Mouse (Mus musculus) fibroblast of lung, adult 2 months (primary cell): ENCODE results near the gene Tubgcp2.

Source experiments
- DNase-seq: peaks from one replicate; pipeline ENCODE4 v3.0.0-alpha.2; 2011; ENCODE audit warnings: low read depth

Gene Tubgcp2

DNA sequence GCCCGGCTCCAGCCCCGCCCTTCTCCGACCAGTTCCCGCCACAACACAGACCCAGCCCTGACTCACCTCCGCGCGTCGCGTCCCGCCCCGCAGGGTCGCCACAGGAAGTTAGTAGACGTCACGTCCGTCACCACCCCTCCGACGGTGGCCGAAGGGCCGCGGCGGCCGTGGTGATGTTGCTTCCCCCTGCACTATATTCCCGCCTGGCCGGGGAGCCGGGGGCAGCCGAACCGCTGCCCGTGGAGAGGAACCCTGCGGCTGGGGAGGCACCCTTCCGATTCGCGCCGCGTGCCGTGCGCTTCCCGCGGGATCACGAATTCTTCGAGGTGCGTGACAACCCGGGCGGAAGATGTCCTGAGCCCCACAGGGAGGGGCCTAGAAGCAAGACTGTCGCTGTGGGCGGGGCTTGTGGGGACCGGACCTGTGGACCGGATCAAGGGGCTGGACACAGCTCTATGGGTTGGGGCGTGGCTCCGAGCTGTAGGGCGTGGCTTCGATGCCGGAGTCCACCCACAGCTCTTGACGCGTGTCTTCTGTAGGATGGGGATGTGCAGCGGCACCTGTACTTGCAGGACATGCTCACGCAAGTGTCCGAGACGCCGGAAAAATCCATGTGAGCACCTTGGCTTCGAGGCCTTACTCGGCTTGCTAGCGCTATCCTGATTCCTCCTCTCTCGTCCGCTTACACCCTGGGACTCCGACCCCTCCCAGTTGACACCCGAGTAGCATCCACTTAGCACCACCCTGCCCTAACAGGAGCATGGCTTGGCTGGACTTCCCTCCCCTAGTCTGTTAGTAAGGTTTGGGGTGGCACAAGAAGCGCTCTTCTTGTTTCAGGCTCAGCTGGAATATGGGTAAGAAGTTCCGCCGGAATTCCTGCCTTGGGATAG, at the start of gene Tubgcp2, which contains the start of gene Zfp511:
Tubgcp2 (minus strand) TSS at position 389 of the 890 bp plus-strand sequence.
Zfp511 (plus strand) TSS at position 111 of the 890 bp plus-strand sequence.
- peak; percentile 81 for DNase-seq

DNA sequence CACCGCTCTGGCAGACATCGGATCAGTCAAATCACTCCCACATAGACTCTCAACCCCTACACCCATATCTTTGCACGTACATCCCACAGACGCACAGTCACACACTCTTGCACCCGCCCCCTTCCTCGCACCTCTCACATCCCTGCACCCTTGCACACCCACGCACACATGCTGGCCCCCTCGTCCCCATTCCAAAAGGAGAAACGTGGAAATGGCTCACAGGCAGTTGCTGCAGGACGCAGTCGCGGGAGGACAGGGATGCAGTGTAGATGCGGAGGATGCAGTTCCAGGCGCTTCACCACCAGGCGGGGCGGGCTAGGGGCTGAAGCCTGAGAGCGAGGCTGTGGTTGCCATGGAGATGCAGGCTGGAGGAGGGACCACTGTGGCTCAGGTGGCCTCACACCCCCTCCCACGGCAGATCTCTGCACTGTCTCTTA, 45.8 kb upstream of the Tubgcp2 start, which contains the start of gene Caly:
Caly (minus strand) TSS at position 307 of the 437 bp plus-strand sequence.
- DNase-seq = no peak

DNA sequence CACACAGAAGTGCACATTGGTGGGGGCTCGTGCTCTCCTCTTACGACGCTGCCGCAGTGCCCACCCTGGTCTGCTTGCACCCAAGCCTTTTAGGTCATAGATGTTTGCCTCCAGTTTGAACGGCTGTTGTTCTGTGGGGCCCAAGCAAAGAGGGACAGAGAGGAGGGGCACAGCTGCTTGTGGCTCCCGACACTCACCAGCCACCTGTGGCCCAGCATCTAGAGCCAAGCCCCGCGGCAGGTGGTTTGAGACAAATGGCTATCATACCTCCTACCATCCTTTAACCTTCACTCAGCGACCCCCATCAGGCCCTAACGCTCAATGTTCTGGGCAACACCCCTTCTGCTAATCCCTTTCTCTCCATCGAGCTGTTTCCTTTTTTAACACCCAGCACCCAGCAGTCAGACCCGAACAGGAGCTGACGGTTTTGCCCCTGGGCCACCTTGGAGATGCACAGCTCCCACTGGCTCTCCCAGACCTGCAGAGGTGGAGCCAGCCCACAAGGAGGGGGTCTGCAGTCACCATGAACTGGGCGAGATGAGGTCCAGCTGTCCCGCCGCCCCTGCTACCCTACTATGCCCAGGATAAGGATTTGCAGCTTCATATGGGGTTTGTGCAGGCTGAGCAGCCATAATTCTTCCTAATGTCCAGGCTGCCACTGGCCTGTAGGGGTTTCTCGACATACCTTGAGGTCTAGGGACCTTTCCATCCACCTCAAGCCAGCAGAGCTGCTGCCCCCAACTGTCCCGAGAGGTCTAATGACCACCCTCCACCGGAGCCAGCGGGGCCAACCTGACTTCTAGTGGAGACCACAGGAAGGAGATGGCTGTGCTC, 45.2 kb upstream of the Tubgcp2 start:
- no peak for DNase-seq

DNA sequence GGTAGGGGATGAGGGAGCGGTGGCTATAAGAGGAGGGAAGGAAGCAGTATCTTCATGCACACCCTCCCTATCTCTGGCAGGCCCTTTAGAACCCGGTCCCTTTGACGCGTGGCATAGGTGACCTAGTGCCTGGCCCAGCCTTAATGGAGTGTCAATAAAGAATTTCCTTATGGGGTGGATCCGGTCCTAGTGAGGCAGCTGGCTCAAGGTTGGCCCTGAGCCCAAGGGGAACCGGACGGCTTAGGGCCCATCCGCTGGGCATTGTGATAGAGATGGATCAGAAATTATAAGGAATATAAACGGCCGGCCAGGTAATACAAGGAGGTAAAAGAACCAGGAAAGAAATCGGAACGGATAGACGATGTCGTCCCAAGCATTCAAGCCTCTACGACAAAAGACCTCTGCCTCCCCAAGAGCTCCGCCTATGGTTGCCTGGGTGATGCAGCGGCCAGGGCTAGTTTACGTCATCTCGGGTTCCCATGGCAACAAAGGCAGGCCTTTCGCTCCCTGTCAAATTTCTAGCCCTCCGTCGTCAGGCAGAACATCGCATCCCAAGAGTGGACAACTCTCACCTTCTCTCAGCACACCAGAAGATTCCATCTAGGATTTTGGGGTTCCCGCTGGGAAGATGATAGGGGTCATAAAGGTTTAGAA, 44.2 kb upstream of the Tubgcp2 start:
- DNase-seq = peak; percentile 31

DNA sequence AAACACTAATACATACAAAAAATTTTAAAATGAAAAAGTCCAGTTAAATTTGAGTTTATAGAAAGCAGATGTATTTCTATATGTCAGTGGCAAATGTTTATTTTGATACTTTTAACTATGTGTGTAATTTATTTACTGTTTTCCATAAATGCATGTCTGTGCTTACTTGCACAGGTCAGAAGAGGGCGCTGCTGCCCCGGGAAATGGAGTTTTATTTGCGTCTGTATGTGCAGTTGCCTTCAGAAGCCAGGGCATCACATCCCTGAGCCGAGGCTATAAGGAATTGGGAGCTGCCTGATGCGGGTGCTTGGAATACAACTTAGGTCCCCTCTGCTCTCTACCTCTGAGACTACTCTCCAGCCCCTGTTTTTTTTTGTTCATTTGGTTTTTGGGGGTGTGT, 42.2 kb upstream of the Tubgcp2 start:
- DNase-seq = peak; percentile 49

DNA sequence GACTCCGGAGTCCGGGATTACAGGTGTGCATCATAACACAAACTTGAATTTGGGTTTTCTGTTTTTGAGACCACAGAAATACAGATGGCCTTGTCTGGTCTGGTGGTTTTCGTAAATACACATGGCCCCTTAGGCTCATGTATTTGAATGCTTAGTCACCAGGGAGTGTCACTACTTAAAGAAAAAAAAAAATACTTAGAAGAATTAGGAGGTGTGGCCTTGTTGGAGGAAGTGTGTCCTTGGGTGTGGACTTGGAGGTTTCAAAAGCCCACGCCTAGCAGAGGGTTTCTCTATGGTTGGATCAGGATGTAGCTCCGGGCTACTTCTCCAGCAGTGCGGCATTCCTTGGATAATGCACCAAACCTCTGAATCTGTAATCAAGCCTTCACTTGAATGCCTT, 41.2 kb upstream of the Tubgcp2 start:
- no peak for DNase-seq

DNA sequence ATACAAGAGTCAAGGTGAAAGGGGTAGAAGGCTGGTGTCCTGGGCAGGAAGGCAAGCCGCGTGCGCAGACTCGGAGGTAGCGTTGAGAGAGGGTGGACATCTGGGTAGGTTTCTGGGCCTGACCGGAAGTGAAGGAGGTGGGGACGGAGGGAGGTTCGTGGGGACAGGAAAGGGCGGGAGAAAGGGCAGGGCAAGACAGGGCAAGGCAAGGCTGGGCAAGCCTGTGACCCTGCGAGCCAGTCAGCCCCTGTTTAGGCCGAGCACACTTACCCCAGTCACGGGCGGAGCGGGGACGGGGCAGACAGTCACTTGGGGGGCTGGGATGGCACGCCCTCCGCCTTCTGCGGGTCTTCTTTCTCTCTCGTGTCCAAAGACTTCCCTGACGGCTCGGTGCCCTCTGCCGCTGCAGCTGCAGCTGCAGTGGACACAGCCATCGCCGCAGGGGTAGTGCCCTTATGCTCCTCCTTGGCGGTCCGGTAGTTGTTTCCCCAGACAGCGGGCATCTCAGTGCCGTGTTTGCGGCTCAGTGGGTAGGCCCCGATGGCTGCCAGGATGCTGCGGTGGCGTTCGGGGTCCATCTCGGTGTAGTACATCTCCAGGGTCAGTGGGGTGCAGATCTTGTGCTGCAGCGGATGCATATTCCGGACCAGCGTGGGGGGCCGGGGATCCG, 33.7 kb upstream of the Tubgcp2 start:
- no peak for DNase-seq

DNA sequence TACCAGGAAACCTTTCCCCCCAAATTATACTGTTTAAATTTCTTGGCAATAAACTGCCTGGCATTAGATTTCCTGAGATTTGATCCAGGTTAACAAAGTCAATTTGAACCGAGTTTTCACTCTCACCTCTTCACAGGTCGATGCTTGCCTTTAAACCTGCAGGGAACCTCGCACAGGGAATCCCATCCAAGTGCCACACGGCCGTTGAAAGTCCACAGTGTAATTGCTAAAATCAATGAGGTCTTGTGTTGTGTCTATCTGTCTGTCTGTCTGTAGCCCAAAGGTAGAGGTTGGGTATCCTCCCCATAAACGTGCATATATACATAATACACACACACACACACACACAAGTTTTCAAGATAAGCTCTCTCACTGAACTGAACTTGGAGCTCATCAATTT, 30.9 kb upstream of the Tubgcp2 start:
- no peak for DNase-seq

DNA sequence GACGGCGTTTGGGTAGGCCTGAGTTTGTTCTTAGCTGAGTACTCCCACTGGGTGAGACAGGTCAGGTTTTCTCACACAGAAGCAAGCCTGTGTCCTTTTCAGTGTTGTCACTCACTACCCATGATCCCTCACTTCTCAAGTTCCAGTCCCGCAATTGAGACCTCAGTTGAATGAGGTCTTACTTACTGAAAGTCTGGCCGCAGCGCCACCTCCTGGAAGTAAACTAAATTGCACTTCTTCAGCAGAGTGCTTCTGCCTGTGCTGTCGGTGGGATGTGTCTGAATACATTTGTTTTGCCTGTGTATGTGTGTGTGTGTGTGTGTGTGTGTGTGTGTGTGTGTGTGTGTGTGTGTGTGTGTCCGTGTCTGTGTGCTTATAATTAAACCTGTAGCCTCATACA, 26.6 kb upstream of the Tubgcp2 start:
- no peak for DNase-seq

DNA sequence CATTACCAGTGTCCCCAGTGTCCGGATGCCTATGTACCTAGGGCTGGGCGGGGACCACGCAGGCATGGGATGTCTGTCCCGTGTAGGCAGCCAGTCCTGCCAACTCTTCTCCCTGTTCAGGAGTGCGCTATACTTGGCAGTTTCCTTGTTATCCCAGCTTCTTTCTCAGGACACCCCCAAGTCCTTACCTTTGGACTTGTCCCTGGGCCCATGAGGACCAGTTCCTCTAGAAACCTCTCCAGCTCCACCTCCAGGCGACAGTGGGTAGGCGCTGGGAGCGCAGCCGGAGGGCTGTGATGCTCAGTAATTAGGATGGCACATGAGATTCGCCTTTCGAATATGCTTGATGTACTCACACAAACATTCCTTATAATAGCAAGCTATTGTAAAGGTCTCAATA, 25.8 kb upstream of the Tubgcp2 start:
- no peak for DNase-seq

DNA sequence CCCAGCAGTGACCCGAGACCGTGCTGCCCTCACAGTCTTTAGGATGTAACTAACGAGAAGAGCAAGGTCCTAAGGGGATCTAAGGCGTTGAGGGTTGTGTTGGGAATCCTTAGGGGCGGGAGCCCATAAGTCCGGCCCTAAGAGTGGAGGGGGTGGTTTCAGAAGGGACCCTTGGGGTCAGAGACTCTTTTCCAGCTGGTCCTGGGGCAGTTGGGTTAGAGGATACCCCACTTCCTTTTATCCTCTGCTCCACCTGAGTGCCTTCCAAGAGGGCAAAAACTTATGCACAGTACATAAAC, 25.3 kb upstream of the Tubgcp2 start:
- DNase-seq = no peak

DNA sequence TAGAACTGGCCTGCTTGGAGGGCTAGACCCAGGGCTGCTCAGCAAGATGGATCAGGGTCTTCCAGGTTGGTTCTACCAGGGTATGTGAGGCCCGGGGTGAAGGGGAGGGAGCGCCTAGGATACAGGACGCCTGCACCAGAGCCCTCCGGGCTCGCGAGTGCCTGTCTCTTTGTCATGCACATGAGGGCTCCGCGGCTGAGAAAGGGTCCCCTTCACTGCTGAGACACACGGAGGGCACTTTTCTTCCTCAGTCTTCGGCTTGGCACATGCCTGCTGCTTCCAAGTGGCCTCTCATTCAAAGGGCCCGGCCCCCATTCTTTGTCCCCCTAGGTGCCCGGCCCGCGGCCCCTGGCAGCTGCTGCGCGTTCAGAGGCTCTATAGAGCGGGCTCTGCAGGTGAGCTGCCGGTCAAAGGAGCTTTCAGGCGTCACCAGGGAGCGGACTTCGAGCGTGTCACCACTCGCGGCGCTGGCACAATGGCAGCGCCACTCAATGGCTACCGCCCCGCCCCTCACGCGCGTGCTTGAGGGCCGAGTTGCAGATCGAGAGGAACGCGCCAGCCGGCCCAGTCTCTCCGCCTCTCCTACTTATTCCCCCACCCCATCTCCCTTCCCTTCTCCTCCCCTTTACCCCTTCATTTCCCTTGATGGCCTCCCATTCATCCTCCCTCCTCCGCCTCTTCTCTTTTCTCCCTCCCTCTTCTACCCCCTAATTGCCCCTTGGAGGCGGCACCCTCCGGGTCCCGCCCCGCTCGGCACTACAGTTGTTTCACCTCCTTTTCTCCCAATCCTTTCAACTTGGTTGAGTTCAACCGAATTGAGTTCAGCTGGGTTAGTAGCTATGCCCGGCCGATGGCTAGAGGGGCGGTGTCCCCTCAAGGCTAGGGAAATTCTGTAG, 24.7 kb upstream of the Tubgcp2 start:
- no peak for DNase-seq

DNA sequence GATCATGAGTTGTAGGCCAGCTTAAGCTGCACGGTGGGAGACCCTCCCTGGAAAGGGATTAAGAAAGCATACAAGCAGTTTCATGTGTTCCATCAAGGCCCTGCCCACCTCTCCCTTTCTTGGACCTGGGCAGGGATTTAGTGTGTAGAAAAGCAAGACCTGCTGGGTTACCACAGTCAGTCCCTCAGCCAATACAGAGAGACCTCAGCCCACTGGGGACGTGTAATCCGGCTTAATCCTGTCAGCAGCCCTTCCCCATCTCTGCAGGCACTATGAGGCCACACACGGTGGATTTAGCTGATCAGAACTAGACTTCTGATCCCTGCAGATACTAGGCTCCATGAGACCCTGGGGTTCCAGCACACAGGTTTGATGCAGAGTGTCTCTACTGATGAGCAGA, 23.1 kb upstream of the Tubgcp2 start:
- DNase-seq = no peak

DNA sequence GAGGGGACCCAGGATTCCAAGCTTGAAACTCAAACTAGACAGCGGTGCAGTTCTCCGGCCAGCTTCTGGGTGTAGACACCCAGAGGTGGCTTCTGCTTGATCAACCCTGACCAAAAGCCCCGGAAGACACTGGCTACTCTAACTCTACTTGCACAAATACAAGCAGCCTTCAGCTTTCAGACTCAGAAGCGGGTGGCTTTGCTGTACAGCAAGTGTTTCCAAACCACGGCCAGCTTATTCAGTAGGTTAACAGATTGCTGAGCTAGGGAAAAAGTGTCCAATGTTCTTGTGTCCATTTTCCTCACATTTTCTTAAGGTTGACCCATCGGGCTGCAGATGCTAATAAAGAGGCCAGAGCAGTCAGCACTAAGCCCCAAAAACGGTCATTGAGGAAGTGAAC, 22.1 kb upstream of the Tubgcp2 start:
- DNase-seq = no peak

DNA sequence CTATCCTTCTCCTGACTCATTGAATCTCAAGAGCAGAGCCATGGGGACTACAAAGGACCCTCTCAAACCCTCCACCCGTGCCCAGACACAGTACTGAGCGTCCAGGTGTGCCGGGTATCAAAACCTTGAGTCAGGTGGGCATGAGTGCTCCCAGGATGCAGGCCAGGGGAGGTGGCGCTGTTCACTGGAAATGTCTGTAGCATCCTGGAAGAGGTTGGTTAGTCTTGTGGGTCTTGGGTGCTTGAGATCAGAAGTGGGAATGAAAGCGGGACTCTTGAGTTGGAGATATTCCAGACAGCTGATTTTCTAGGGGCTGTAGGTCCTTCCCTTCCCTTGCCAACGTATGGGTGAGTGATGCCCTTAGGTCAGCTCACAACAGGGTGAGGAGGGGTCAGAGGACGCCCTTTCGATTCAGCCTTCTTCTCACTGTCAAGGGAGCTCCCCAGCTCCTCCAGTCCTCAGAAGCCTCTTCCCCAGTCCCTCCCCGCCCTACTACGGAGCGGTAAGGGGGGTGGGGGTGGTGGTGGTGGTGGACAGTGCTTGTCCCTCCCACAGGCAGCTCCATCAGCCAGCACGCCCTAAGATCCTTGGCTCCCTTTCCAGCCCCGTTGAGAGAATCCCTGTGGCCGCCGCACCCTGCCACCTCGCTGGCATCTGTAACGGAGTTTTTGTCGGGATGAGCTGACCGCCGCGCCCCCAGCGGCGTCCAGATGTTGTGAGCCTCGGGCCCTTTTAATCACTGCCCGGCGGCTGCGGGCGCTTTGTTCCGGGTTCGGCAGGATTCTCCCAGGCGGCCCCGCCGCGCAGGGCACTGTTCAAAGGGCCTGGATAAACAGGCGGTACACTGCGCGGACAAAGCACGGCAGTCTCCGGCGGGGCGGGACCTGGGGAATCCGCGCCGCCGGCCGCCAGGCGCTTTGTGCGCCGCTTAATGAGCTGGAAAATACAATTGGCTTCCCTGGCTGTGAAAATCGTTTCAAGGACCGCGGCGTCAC, 21.2 kb upstream of the Tubgcp2 start:
- no peak for DNase-seq

DNA sequence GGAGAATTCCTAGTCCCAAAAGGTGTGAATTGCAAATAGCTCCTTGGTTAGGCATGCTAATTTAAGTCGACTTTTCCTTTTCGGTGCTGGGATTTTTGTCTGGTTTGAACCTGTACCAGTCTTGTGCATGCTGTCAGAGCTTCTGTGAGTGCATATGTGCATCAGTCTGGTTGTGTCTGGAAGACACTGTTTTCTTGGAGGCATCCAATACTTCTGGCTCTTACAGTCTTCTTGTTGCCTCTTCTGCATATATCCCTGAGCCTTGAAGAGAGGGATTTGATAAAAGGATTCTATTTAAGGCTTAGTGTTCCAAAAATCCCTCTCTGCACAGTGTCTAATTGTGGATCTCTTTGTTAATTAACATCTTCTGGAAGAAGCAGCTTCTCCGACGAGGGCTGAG, 17.7 kb upstream of the Tubgcp2 start:
- DNase-seq = no peak

DNA sequence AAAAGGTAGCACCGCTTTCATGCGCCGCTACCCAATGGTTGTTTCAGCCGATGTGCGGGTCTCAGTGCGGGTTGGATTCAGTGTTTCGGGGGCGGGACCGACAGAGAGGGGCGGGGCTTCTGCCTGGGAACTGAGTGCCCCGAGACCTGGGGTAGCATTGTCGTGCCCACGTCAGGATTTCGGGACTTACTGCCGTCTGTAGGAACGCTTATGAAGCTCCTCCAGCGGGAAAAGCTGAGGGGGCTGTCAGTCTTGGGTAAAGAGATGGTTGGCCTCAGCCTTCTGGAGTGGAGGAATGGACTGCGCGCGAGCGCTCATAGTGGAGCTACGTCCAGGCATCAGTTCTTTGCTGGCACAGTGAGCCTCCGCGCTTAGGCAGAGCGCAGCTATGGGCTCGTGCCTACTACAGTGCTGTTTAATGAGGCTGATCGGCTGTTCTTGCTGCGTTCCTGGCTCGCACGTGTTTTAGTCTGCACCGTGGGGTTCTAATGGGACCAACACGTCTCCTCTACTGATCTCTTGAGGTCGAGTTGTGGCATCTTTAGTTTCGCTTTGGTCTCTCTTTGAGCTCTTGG, 12.7 kb upstream of the Tubgcp2 start:
- DNase-seq = no peak

DNA sequence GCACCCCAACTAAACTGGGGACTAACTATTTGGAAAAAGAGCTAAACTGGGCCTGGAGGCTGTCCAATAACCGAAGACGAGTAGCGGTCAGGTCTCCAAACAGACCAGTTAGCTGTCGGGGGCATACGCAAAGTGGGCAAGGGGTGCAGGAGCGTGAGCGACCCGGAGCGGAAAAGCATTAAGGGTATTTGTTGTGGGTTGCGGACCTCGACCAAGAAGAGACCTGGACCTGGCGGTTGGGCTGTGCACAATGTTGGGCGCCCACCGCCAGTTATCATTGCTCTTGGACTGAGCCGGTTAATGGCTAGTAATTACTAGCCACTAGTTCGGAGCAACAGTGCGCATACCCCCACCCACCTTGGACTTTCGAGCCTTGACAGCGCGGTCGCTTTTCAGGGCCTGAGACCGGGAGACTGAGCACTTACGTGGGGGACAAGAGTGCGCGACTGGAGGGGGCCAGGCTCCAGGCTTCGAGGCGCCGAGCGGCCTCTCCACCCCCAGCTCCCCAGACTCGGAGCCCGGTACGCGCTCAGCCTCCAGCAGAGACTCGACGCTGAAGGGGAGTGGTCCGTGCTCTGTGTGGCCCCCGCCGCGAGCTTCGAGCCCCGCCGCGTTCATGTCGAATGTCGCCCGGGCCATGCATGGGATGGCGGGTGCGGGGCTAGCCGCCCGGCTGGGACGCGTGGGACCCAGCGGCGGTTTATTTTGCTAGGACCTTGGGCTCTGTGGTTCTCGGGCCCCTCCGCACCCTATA, 12.1 kb upstream of the Tubgcp2 start, which contains the start of gene Msx3:
Msx3 (minus strand) TSS at position 729 of the 754 bp plus-strand sequence.
- DNase-seq = no peak
